Mouse (Mus musculus) T-cell, adult 2 months (primary cell): ENCODE data around the gene Casq2.
A peak's percentile ranks its signal among the peaks of the same experiment; 100 is the strongest.

ENCODE experiments used
- DNase-seq: peaks from one replicate; pipeline ENCODE4 v3.0.0; 2022; ENCODE audit warnings: low spot score

Gene Casq2

GRCm38 (mm10) chr3:102086283-102086682 is at the start of gene Casq2:
Casq2 (plus strand) TSS chr3:102086415.
- DNase-seq: no peak

- DNase-seq: no peak
These were observed 48.4 kb upstream of the Casq2 start for GRCm38 (mm10) chr3:102037806-102038205.

- no peak for DNase-seq
These were observed 47.6 kb upstream of the Casq2 start for GRCm38 (mm10) chr3:102038608-102039007.

GRCm38 (mm10) chr3:102041632-102042031 is 44.6 kb upstream of the Casq2 start:
- no peak for DNase-seq

- no peak for DNase-seq
These were observed 41.1 kb upstream of the Casq2 start for GRCm38 (mm10) chr3:102045071-102045470.

- DNase-seq: no peak
These were observed 38.7 kb upstream of the Casq2 start for GRCm38 (mm10) chr3:102047532-102047931.

GRCm38 (mm10) chr3:102049207-102050104 is 36.8 kb upstream of the Casq2 start:
- no peak for DNase-seq

- DNase-seq: no peak
These were observed 34.2 kb upstream of the Casq2 start for GRCm38 (mm10) chr3:102052036-102052435.

- DNase-seq: no peak
These were observed 32.9 kb upstream of the Casq2 start for GRCm38 (mm10) chr3:102053293-102053692.

GRCm38 (mm10) chr3:102055878-102056277 is 30.3 kb upstream of the Casq2 start:
- no peak for DNase-seq

GRCm38 (mm10) chr3:102060065-102060464 is 26.1 kb upstream of the Casq2 start:
- no peak for DNase-seq

- DNase-seq: peak; percentile 5
These were observed 24.1 kb upstream of the Casq2 start for GRCm38 (mm10) chr3:102061923-102062670.

- DNase-seq: no peak
These were observed 23.6 kb upstream of the Casq2 start for GRCm38 (mm10) chr3:102062671-102063010.

- no peak for DNase-seq
These were observed 22.7 kb upstream of the Casq2 start for GRCm38 (mm10) chr3:102063273-102064120.

- no peak for DNase-seq
These were observed 21.6 kb upstream of the Casq2 start for GRCm38 (mm10) chr3:102064566-102064965.

GRCm38 (mm10) chr3:102067306-102067705 is 18.9 kb upstream of the Casq2 start:
- DNase-seq: no peak

- DNase-seq: no peak
These were observed 18.4 kb upstream of the Casq2 start for GRCm38 (mm10) chr3:102067861-102068260.

GRCm38 (mm10) chr3:102069260-102069659 is 17.0 kb upstream of the Casq2 start:
- no peak for DNase-seq

- DNase-seq: no peak
These were observed 16.5 kb upstream of the Casq2 start for GRCm38 (mm10) chr3:102069686-102070085.

- no peak for DNase-seq
These were observed 15.9 kb upstream of the Casq2 start for GRCm38 (mm10) chr3:102070360-102070759.

- no peak for DNase-seq
These were observed 15.2 kb upstream of the Casq2 start for GRCm38 (mm10) chr3:102071016-102071415.

GRCm38 (mm10) chr3:102079413-102079812 is 6.8 kb upstream of the Casq2 start:
- DNase-seq: no peak
